Mouse (Mus musculus) lung, embryonic 14.5 days (tissue): ENCODE measurements around the gene Oaz1. TPM values are rescaled to one million over a fixed set of nuclear protein-coding genes. Genes with fewer than 3 reads are reported as not detected.
A peak's percentile ranks its signal among the peaks of the same experiment; 100 is the strongest.

ENCODE experiments used
- ATAC-seq: fragments of 200-750 bp; cut with Nextera tagmentation; 2 replicates; pipeline ENCODE4 v1.8.0; 2017; ENCODE audit warnings: mild to moderate bottlenecking, moderate TSS enrichment, moderate library complexity; ENCODE audit not compliant: insufficient read depth
- DNase-seq: peaks from one replicate; pipeline ENCODE4 v3.0.0-alpha.2; 2015
- H3K27ac ChIP-seq: fragments of 300-500 bp; sonication (generic); 2 replicates; pipeline ENCODE4 v1.5.1; 2014; ENCODE audit warnings: low read depth, mild to moderate bottlenecking, moderate library complexity
- H3K27me3 ChIP-seq: fragments of 300-500 bp; sonication (generic); 2 replicates; pipeline ENCODE4 v1.6.1; 2014; ENCODE audit warnings: low read length, control low read depth; ENCODE audit not compliant: insufficient read depth
- H3K36me3 ChIP-seq: fragments of 300-500 bp; sonication (generic); 2 replicates; pipeline ENCODE4 v1.6.1; 2014; ENCODE audit warnings: control low read depth; ENCODE audit not compliant: insufficient read depth
- H3K4me1 ChIP-seq: fragments of 300-500 bp; sonication (generic); 2 replicates; pipeline ENCODE4 v1.6.1; 2014; ENCODE audit warnings: antibody characterized with exemption, control low read depth; ENCODE audit not compliant: insufficient read depth
- H3K4me2 ChIP-seq: fragments of 300-500 bp; sonication (generic); 2 replicates; pipeline ENCODE4 v1.6.1; 2014; ENCODE audit warnings: mild to moderate bottlenecking
- H3K4me3 ChIP-seq: fragments of 300-500 bp; sonication (generic); 2 replicates; pipeline ENCODE4 v1.5.1; 2014; ENCODE audit warnings: low read depth, low read length
- H3K9ac ChIP-seq: fragments of 300-500 bp; sonication (generic); 2 replicates; pipeline ENCODE4 v1.6.1; 2014
- H3K9me3 ChIP-seq: fragments of 300-500 bp; sonication (generic); 2 replicates; pipeline ENCODE4 v1.6.1; 2016; ENCODE audit warnings: low read depth, low read length, control low read depth
- CTCF ChIP-seq: IDR thresholded peaks from 2 replicates; pipeline ENCODE4 v1.5.1; 2016; ENCODE audit warnings: antibody characterized with exemption, low read depth
- WGBS: fragments of 180-500 bp; shearing (Covaris S2); extraction: QIAGEN DNeasy Blood & Tissue Kit; methylation state at CpG from one replicate; pipeline ENCODE4 v1.1.7; 2014; 5-methylcytosine and 5-hydroxymethylcytosine counted together
- polyA plus RNA-seq: library from polyadenylated mRNA; unstranded; fragments of >200 nt; fragmentation: Nextera tagmentation; extraction: Ambion mirVana; gene quantifications from 2 replicates; pipeline ENCODE4 v1.2.1, GENCODE M21; 2014

The Oaz1 gene
- polyA plus RNA-seq, 1 experiment from 2014 or later: 1,984 TPM

GRCm38 (mm10) chr10:80854913-80855748, 28.7 kb downstream of the Oaz1 start, which contains the start of the genes Lsm7 and Sppl2b:
TSS of gene Lsm7 (minus strand) at chr10:80855209.
TSS of gene Sppl2b (plus strand) at chr10:80855275.
- Histone ChIP-seq H3K4me1 (peaks cover 4% of the 10 kb centered on the region; the same call in 1 of the 2 replicates), H3K4me2 (peak within 1 kb of the TSS; percentile 99), H3K9me3 (no peaks in the 10 kb centered on the region), H3K27ac (no peak within 1 kb of the TSS), H3K36me3 (peaks cover 23% of the 10 kb centered on the region), H3K9ac (peak within 1 kb of the TSS; percentile 85), H3K27me3 (no peaks in the 10 kb centered on the region), H3K4me3 (peak within 1 kb of the TSS; percentile 81)
- ATAC-seq (peak; percentile 81), DNase-seq (peak; percentile 99)
- under 1% methylated on average over 80 of the region's 81 CpGs for WGBS
- TF ChIP-seq CTCF: no peak

GRCm38 (mm10) chr10:80855749-80856073, 29.3 kb downstream of the Oaz1 start:
- DNase-seq (peak; percentile 17), ATAC-seq (no peak)
- Histone ChIP-seq H3K4me1 (peaks cover 4% of the 10 kb centered on the region; the same call in 1 of the 2 replicates), H3K27ac (no peak overlapping the region), H3K4me3 (peak overlapping the region; percentile 81), H3K9ac (peak overlapping the region; percentile 85), H3K27me3 (no peaks in the 10 kb centered on the region), H3K4me2 (peak overlapping the region; percentile 99), H3K36me3 (peaks cover 23% of the 10 kb centered on the region), H3K9me3 (no peaks in the 10 kb centered on the region)
- WGBS: 19% methylated on average over 11 of the region's 11 CpGs
- TF ChIP-seq CTCF: no peak

GRCm38 (mm10) chr10:80856267-80856666, 29.8 kb downstream of the Oaz1 start:
- Histone ChIP-seq H3K9me3 (no peaks in the 10 kb centered on the region), H3K9ac (peak overlapping the region; percentile 85), H3K4me3 (peak overlapping the region; percentile 81), H3K27me3 (no peaks in the 10 kb centered on the region), H3K36me3 (peaks cover 21% of the 10 kb centered on the region), H3K4me2 (peak overlapping the region; percentile 99), H3K4me1 (peaks cover 4% of the 10 kb centered on the region; the same call in 1 of the 2 replicates), H3K27ac (0 out of 2 replicates have a peak overlapping the region, but pooled peaks have one; percentile 71)
- ATAC-seq: no peak
- DNase-seq: peak; percentile 48
- TF ChIP-seq CTCF: peak; percentile 39; the same call in 1 of the 2 replicates
- WGBS: 51% methylated on average over 3 of the region's 3 CpGs

GRCm38 (mm10) chr10:80856908-80857307, 30.5 kb downstream of the Oaz1 start:
- H3K4me1 ChIP-seq: peaks cover 4% of the 10 kb centered on the region; the same call in 1 of the 2 replicates
- peak overlapping the region; percentile 71 for H3K27ac ChIP-seq
- H3K9ac ChIP-seq: peak overlapping the region; percentile 85
- H3K4me2 ChIP-seq: peak overlapping the region; percentile 99
- DNase-seq: no peak
- ATAC-seq: no peak
- no peaks in the 10 kb centered on the region for H3K9me3 ChIP-seq
- no peak for TF ChIP-seq CTCF
- WGBS: 76% methylated on average over 5 of the region's 5 CpGs
- H3K27me3 ChIP-seq: no peaks in the 10 kb centered on the region
- H3K4me3 ChIP-seq: peak overlapping the region; percentile 12; the same call in 1 of the 2 replicates
- H3K36me3 ChIP-seq: peaks cover 18% of the 10 kb centered on the region

GRCm38 (mm10) chr10:80857386-80857785, 30.9 kb downstream of the Oaz1 start:
- H3K4me1 ChIP-seq: peaks cover 4% of the 10 kb centered on the region; the same call in 1 of the 2 replicates
- H3K36me3 ChIP-seq: peaks cover 18% of the 10 kb centered on the region
- H3K27ac ChIP-seq: peak overlapping the region; percentile 71
- peak overlapping the region; percentile 85 for H3K9ac ChIP-seq
- H3K9me3 ChIP-seq: no peaks in the 10 kb centered on the region
- H3K4me3 ChIP-seq: peak overlapping the region; percentile 12; the same call in 1 of the 2 replicates
- H3K27me3 ChIP-seq: no peaks in the 10 kb centered on the region
- 52% methylated on average over 8 of the region's 8 CpGs for WGBS
- TF ChIP-seq CTCF: no peak
- DNase-seq (peak; percentile 30), ATAC-seq (no peak)
- peak overlapping the region; percentile 99 for H3K4me2 ChIP-seq

- Histone ChIP-seq H3K9ac (peak overlapping the region; percentile 85), H3K36me3 (peaks cover 20% of the 10 kb centered on the region), H3K4me1 (peaks cover 4% of the 10 kb centered on the region; the same call in 1 of the 2 replicates), H3K4me2 (peak overlapping the region; percentile 99), H3K27ac (peak overlapping the region; percentile 71), H3K9me3 (no peaks in the 10 kb centered on the region), H3K27me3 (no peaks in the 10 kb centered on the region), H3K4me3 (peak overlapping the region; percentile 12; the same call in 1 of the 2 replicates)
- DNase-seq: no peak
- no peak for ATAC-seq
- no peak for TF ChIP-seq CTCF
- WGBS: 61% methylated on average over 3 of the region's 3 CpGs
Observed at GRCm38 (mm10) chr10:80857848-80858247, 31.4 kb downstream of the Oaz1 start.

GRCm38 (mm10) chr10:80858350-80858935, 32.0 kb downstream of the Oaz1 start:
- Histone ChIP-seq H3K36me3 (peaks cover 20% of the 10 kb centered on the region), H3K4me2 (peak overlapping the region; percentile 99), H3K4me3 (no peak overlapping the region), H3K27me3 (no peaks in the 10 kb centered on the region), H3K27ac (peak overlapping the region; percentile 71), H3K9me3 (no peaks in the 10 kb centered on the region), H3K4me1 (peaks cover 4% of the 10 kb centered on the region; the same call in 1 of the 2 replicates), H3K9ac (peak overlapping the region; percentile 85)
- 57% methylated on average over 7 of the region's 7 CpGs for WGBS
- ATAC-seq (no peak), DNase-seq (no peak)
- no peak for TF ChIP-seq CTCF
